Mouse (Mus musculus): ENCODE results near the gene Tmcc3. TPM values are rescaled to one million over a fixed set of nuclear protein-coding genes. Genes with fewer than 3 reads are reported as not detected.

Gene Tmcc3
- total RNA-seq, 2 experiments from 2014 or later, result 20.2 to 27.2 TPM

GRCm38 (mm10) chr10:94298471-94298870, 13.3 kb upstream of the Tmcc3 start, which contains the start of gene Gm4792:
Gene Gm4792 (minus strand): TSS chr10:94298703.
- no peak for DNase-seq (ENCODE audit: extremely low spot score in 1 of 2, low spot score in 2 of 2)
- no peak within 1 kb of the TSS for H3K4me3 ChIP-seq
- TF ChIP-seq CTCF (IDR thresholded peaks at IDR 0.05), result no peak
- intact Hi-C loops (cut with DNase I), result no loop called here
- no peak within 1 kb of the TSS for H3K27ac ChIP-seq

DNA sequence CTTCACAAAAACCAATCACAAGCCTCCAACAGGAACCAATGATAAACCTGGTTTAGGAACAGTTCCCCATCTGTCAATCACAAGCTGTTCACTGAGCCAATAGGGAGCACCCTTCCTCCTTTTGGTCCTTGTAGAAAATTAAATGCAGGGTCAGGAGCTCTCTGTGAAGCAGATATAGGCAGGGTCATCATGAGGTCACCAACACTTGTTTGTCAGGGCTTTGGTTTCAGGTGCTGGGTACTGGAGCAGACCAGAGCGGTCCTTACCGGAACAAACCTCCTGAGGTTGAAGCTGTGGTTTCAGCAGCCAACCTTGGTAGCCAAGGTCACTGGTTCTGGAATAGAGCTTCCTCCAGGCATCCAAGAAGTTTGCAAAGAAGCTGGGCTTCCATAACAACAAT, 12.4 kb upstream of the Tmcc3 start:
- H3K27ac ChIP-seq, result no peak overlapping the region
- no peak for TF ChIP-seq CTCF (IDR thresholded peaks at IDR 0.05)
- DNase-seq (ENCODE audit: extremely low spot score in 1 of 2, low spot score in 2 of 2), result no peak
- intact Hi-C loops (cut with DNase I), result no loop called here
- no peak overlapping the region for H3K4me3 ChIP-seq

- H3K27ac ChIP-seq, result no peak overlapping the region
- no peak for DNase-seq (ENCODE audit: extremely low spot score in 1 of 2, low spot score in 2 of 2)
- no peak overlapping the region for H3K4me3 ChIP-seq
- intact Hi-C loops (cut with DNase I), result no loop called here
- TF ChIP-seq CTCF (IDR thresholded peaks at IDR 0.05), result no peak
These were observed 7.6 kb upstream of the Tmcc3 start for GRCm38 (mm10) chr10:94304064-94304657.

- H3K27ac ChIP-seq, result no peak overlapping the region
- TF ChIP-seq CTCF (IDR thresholded peaks at IDR 0.05), result no peak
- intact Hi-C loops (cut with DNase I), result no loop called here
- no peak overlapping the region for H3K4me3 ChIP-seq
- DNase-seq (ENCODE audit: extremely low spot score in 1 of 2, low spot score in 2 of 2), result no peak
These were observed 6.2 kb upstream of the Tmcc3 start for GRCm38 (mm10) chr10:94305526-94305925.

DNA sequence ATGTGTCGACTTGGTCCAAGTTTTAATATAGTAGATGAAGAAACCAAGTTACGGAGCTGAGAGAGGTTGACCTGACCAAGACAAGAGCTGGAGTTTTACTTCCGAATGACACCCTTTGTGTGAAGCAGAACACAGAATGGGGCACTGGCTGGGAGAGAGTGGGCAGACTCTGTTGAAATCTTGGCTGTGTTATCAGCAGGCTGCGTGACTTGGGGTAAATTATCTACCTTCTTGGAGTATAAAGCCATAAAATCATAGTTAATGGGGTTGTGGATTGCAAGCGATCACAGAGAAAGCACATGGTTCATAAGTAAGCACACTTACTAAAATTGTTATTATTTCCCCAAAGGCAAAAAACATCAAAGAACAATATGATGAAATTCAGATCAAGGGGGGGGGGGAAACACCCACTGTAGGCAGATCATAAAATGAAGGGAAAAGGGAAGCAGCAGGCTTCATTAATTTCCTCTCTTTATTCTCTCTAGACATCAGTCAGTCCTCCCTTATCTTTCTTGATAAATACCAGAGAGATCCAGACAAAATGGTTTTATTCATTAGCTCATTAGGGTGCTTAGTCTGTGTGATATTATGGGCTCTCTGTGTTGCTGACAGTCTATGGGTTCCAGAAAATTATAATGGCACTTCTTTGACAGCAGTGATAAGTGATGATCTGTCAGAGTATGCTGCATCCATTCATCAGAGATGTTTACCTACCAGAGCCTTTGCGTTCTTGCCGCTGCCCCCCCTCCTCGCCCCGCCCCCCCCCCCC, 1.1 kb upstream of the Tmcc3 start:
- no peak for TF ChIP-seq CTCF (IDR thresholded peaks at IDR 0.05)
- intact Hi-C loops (cut with DNase I), result no loop called here
- no peak for DNase-seq (ENCODE audit: extremely low spot score in 1 of 2, low spot score in 2 of 2)
- Histone ChIP-seq H3K4me3 (no peak overlapping the region), H3K27ac (no peak overlapping the region)

- intact Hi-C loops (cut with DNase I), result no loop called here
- no peak; the same call in 1 of the 2 replicates for TF ChIP-seq CTCF (IDR thresholded peaks at IDR 0.05)
- Histone ChIP-seq H3K27ac (no peak overlapping the region), H3K4me3 (peak overlapping the region; percentile 48)
- peak in 1 of 2 experiments; percentile 16 for DNase-seq (ENCODE audit: extremely low spot score in 1 of 2, low spot score in 2 of 2)
These were observed 412 bp downstream of the Tmcc3 start for GRCm38 (mm10) chr10:94312007-94312715.

GRCm38 (mm10) chr10:94313146-94313545, 1.4 kb downstream of the Tmcc3 start:
- DNase-seq (ENCODE audit: extremely low spot score in 1 of 2, low spot score in 2 of 2), result no peak
- TF ChIP-seq CTCF (IDR thresholded peaks at IDR 0.05), result no peak
- intact Hi-C loops (cut with DNase I), result no loop called here
- H3K4me3 ChIP-seq, result no peak overlapping the region
- no peak overlapping the region for H3K27ac ChIP-seq

DNA sequence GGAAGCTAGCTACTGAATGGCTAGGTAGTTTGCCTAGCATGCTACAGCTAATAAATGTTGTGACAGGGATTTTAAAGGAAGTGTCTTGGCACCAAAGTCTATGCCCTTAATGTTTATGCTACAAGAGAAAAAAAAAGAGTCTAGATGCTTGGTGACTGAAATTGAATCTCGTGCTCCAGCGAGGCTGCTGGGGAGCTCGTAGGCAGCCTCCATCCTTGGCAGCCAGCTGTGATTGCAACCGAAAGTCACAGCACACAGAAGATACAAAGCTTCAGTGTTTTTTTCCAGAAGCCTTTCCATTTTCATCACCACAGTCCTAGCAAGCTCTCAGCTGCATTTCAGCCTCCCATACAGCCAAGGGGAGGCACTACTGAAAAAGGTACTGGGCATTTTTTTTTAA, 6.8 kb downstream of the Tmcc3 start:
- no peak for TF ChIP-seq CTCF (IDR thresholded peaks at IDR 0.05)
- DNase-seq (ENCODE audit: extremely low spot score in 1 of 2, low spot score in 2 of 2), result no peak
- Histone ChIP-seq H3K27ac (no peak overlapping the region), H3K4me3 (no peak overlapping the region)
- intact Hi-C loops (cut with DNase I), result no loop called here

DNA sequence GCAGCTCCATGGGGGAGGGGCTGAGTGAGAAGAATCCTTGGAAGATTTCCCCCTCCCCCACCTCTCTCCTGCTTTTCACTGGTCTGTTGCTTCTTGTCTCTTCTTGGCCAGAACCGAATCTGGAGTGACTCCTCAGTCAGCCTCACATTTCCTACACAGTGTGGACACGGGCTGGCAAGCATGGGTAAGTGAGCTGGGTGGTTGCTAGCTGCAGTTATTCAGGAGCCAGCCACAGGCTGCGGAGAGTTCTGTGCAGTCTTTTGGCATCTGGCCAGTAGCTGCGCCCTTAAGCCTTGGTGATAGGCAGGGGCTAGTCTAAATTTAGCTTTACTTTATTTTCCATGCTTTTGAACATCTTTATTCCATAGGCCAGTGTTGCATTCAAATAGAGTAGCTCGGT, 18.2 kb downstream of the Tmcc3 start:
- no peak for DNase-seq (ENCODE audit: extremely low spot score in 1 of 2, low spot score in 2 of 2)
- TF ChIP-seq CTCF (IDR thresholded peaks at IDR 0.05), result no peak
- H3K4me3 ChIP-seq, result no peak overlapping the region
- no peak overlapping the region for H3K27ac ChIP-seq
- intact Hi-C loops (cut with DNase I), result no loop called here

DNA sequence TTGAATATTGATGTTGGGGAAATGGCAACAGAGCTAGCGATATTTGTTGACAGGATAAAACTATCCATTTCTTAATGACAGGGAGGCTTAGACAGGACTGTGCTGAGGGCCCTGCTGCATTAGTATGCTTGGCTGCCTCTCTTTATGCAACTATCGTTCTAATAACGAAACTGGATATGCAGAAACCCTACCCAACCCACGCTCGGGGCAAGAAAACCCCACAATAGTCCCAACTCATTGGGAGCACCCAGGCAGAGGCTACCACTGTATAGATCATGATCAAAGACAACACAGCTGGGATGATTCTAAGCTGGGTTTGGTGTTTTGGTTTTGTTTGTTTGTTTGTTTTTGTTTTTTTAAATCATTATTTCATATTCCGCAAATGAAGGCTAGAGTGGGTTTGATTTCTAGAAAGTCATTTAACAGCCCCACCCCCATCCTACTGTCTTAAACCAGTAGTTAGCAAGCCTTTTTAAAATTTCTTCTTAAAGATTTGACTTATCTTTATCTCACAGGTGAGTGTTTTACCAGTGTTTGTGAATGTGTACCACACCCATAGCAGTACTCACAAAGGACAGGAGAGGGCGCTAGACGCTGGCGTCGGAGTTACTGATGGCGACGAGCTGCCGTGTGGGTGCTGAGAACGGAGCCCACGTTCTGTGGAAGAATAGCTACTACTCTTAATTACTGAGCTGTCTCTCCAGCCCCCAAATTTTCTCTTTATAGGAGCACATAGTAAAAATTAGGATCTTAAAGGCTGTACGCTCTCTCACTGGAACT, 20.8 kb downstream of the Tmcc3 start:
- DNase-seq (ENCODE audit: extremely low spot score in 1 of 2, low spot score in 2 of 2), result no peak
- Histone ChIP-seq H3K27ac (no peak overlapping the region), H3K4me3 (no peak overlapping the region)
- intact Hi-C loops (cut with DNase I), result no loop called here
- peak; percentile 27 for TF ChIP-seq CTCF (IDR thresholded peaks at IDR 0.05)

DNA sequence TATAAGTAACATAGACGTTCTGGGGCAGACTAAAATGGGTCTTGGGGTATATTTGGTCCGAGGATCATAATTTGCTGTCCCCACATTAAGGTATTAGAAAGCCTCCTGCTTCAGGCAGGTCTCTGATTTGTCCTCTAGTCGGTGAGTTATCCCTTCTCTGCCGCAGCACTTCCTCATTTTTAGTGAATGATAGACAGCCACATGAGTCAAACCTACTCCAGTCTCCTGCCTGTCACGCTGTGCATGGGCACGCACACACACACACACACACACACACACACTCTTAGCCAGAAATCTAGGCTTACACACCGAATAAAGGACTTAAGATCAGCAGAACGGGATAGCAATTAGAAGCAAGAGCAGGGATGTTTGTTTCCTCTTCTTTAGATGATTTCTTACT, 21.6 kb downstream of the Tmcc3 start:
- intact Hi-C loops (cut with DNase I), result no loop called here
- TF ChIP-seq CTCF (IDR thresholded peaks at IDR 0.05), result no peak
- DNase-seq (ENCODE audit: extremely low spot score in 1 of 2, low spot score in 2 of 2), result no peak
- H3K27ac ChIP-seq, result no peak overlapping the region
- H3K4me3 ChIP-seq, result no peak overlapping the region

DNA sequence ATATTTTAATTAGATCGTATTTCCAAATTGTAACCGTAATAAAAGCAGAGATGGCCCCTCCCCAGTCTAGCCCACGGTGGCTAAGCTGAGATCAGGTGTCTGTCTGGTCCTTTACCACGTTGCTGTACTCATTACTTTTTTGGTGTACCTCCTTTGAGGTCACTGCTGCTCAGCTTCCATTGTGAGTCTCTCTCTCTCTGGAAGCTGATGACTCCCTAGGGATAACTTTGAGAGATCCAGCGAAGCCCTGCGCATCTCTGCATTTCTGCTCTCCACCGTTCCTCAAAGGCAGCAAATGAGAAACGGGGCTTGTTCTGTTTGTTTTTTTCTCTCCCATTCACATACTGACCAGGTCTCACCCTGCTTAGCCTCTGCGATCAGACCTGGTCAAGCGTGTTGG, 23.3 kb downstream of the Tmcc3 start:
- H3K4me3 ChIP-seq, result no peak overlapping the region

More for the DNA sequence above, 23.3 kb downstream of the Tmcc3 start:
- intact Hi-C loops (cut with DNase I), result no loop called here
- no peak overlapping the region for H3K27ac ChIP-seq
- no peak for DNase-seq (ENCODE audit: extremely low spot score in 1 of 2, low spot score in 2 of 2)
- no peak for TF ChIP-seq CTCF (IDR thresholded peaks at IDR 0.05)
